Mouse (Mus musculus): ENCODE measurements around the gene Gm8994. TPM values are rescaled to one million over a fixed set of nuclear protein-coding genes. Genes with fewer than 3 reads are reported as not detected.

The Gm8994 gene
- polyA plus RNA-seq, 1 experiment from 2014 or later, result not detected

- Histone ChIP-seq H3K4me2 (replicated peaks; ENCODE audit: low read depth) (no peak overlapping the region; the same call in 1 of the 2 replicates), H3K27ac (ENCODE audit: low read depth, low read length) (no peak overlapping the region), H3K4me1 (replicated peaks; ENCODE audit: control insufficient read depth, insufficient read depth, low read length) (no peaks in the 10 kb centered on the region), H3K36me3 (ENCODE audit: control insufficient read depth, insufficient read depth) (no peaks in the 10 kb centered on the region), H3K9me3 (ENCODE audit: control insufficient read depth) (no peaks in the 10 kb centered on the region), H3K27me3 (replicated peaks; ENCODE audit: control insufficient read depth, insufficient read depth, low read length) (no peaks in the 10 kb centered on the region), H3K9ac (ENCODE audit: low read depth, low read length) (no peak overlapping the region), H3K4me3 (ENCODE audit: low read depth, low read length) (no peak overlapping the region)
- no peak for ATAC-seq
- WGBS, result 32% methylated on average over 11 of the region's 11 CpGs
- no peak for TF ChIP-seq CTCF (IDR thresholded peaks at IDR 0.05; ENCODE audit: low read depth)
These were observed 35.2 kb upstream of the Gm8994 start for GRCm38 (mm10) chr6:136291951-136292714.

- H3K27ac ChIP-seq (ENCODE audit: low read depth, low read length), result no peak overlapping the region
- no peak overlapping the region for H3K9ac ChIP-seq (ENCODE audit: low read depth, low read length)
- no peaks in the 10 kb centered on the region for H3K4me1 ChIP-seq (replicated peaks; ENCODE audit: control insufficient read depth, insufficient read depth, low read length)
- no peak for ATAC-seq
- H3K4me3 ChIP-seq (ENCODE audit: low read depth, low read length), result no peak overlapping the region
- no peaks in the 10 kb centered on the region for H3K27me3 ChIP-seq (replicated peaks; ENCODE audit: control insufficient read depth, insufficient read depth, low read length)
- peak; percentile 49 for TF ChIP-seq CTCF (IDR thresholded peaks at IDR 0.05; ENCODE audit: low read depth)
- H3K9me3 ChIP-seq (ENCODE audit: control insufficient read depth), result no peaks in the 10 kb centered on the region
- no peak overlapping the region for H3K4me2 ChIP-seq (replicated peaks; ENCODE audit: low read depth)
- WGBS, result 86% methylated on average over 6 of the region's 6 CpGs
- H3K36me3 ChIP-seq (ENCODE audit: control insufficient read depth, insufficient read depth), result no peaks in the 10 kb centered on the region
These were observed 33.6 kb upstream of the Gm8994 start for GRCm38 (mm10) chr6:136293700-136294099.

GRCm38 (mm10) chr6:136295821-136296220, 31.5 kb upstream of the Gm8994 start:
- no peak for TF ChIP-seq CTCF (IDR thresholded peaks at IDR 0.05; ENCODE audit: low read depth)
- Histone ChIP-seq H3K27ac (ENCODE audit: low read depth, low read length) (no peak overlapping the region), H3K9me3 (ENCODE audit: control insufficient read depth) (no peaks in the 10 kb centered on the region), H3K4me3 (ENCODE audit: low read depth, low read length) (no peak overlapping the region), H3K9ac (ENCODE audit: low read depth, low read length) (no peak overlapping the region), H3K4me1 (replicated peaks; ENCODE audit: control insufficient read depth, insufficient read depth, low read length) (no peaks in the 10 kb centered on the region), H3K27me3 (replicated peaks; ENCODE audit: control insufficient read depth, insufficient read depth, low read length) (no peaks in the 10 kb centered on the region), H3K36me3 (ENCODE audit: control insufficient read depth, insufficient read depth) (no peaks in the 10 kb centered on the region), H3K4me2 (replicated peaks; ENCODE audit: low read depth) (no peak overlapping the region)
- ATAC-seq, result no peak
- WGBS, result 82% methylated on average over 4 of the region's 4 CpGs

- Histone ChIP-seq H3K27ac (ENCODE audit: low read depth, low read length) (no peak overlapping the region), H3K4me1 (replicated peaks; ENCODE audit: control insufficient read depth, insufficient read depth, low read length) (no peaks in the 10 kb centered on the region), H3K4me2 (replicated peaks; ENCODE audit: low read depth) (no peak overlapping the region), H3K27me3 (replicated peaks; ENCODE audit: control insufficient read depth, insufficient read depth, low read length) (no peaks in the 10 kb centered on the region), H3K9me3 (ENCODE audit: control insufficient read depth) (no peaks in the 10 kb centered on the region), H3K36me3 (ENCODE audit: control insufficient read depth, insufficient read depth) (no peaks in the 10 kb centered on the region), H3K4me3 (ENCODE audit: low read depth, low read length) (no peak overlapping the region), H3K9ac (ENCODE audit: low read depth, low read length) (no peak overlapping the region)
- TF ChIP-seq CTCF (IDR thresholded peaks at IDR 0.05; ENCODE audit: low read depth), result no peak
- 80% methylated on average over 2 of the region's 2 CpGs for WGBS
- ATAC-seq, result no peak
These were observed 31.1 kb upstream of the Gm8994 start for GRCm38 (mm10) chr6:136296251-136296650.

GRCm38 (mm10) chr6:136303514-136303913, 23.8 kb upstream of the Gm8994 start:
- Histone ChIP-seq H3K36me3 (ENCODE audit: control insufficient read depth, insufficient read depth) (no peaks in the 10 kb centered on the region), H3K4me1 (replicated peaks; ENCODE audit: control insufficient read depth, insufficient read depth, low read length) (no peaks in the 10 kb centered on the region), H3K9ac (ENCODE audit: low read depth, low read length) (no peak overlapping the region), H3K4me2 (replicated peaks; ENCODE audit: low read depth) (no peak overlapping the region), H3K27me3 (replicated peaks; ENCODE audit: control insufficient read depth, insufficient read depth, low read length) (no peaks in the 10 kb centered on the region), H3K9me3 (ENCODE audit: control insufficient read depth) (no peaks in the 10 kb centered on the region), H3K27ac (ENCODE audit: low read depth, low read length) (no peak overlapping the region), H3K4me3 (ENCODE audit: low read depth, low read length) (no peak overlapping the region)
- no peak for TF ChIP-seq CTCF (IDR thresholded peaks at IDR 0.05; ENCODE audit: low read depth)
- no peak for ATAC-seq

GRCm38 (mm10) chr6:136304369-136304988, 22.9 kb upstream of the Gm8994 start:
- WGBS, result 82% methylated on average over 11 of the region's 11 CpGs
- Histone ChIP-seq H3K27ac (ENCODE audit: low read depth, low read length) (no peak overlapping the region), H3K4me3 (ENCODE audit: low read depth, low read length) (no peak overlapping the region), H3K4me2 (replicated peaks; ENCODE audit: low read depth) (no peak overlapping the region), H3K36me3 (ENCODE audit: control insufficient read depth, insufficient read depth) (no peaks in the 10 kb centered on the region), H3K9me3 (ENCODE audit: control insufficient read depth) (no peaks in the 10 kb centered on the region), H3K9ac (ENCODE audit: low read depth, low read length) (no peak overlapping the region), H3K4me1 (replicated peaks; ENCODE audit: control insufficient read depth, insufficient read depth, low read length) (no peaks in the 10 kb centered on the region), H3K27me3 (replicated peaks; ENCODE audit: control insufficient read depth, insufficient read depth, low read length) (no peaks in the 10 kb centered on the region)
- no peak for ATAC-seq
- no peak for TF ChIP-seq CTCF (IDR thresholded peaks at IDR 0.05; ENCODE audit: low read depth)

All from intestine, postnatal 0 days (tissue).